Mouse (Mus musculus): ENCODE measurements at regions not wholly inside any gene's neighbourhood (a gene's known extent, or its start where the extent isn't known, plus 50 kb on each side); places are given as distances from the start of the nearest gene placed in this dataset.

DNA sequence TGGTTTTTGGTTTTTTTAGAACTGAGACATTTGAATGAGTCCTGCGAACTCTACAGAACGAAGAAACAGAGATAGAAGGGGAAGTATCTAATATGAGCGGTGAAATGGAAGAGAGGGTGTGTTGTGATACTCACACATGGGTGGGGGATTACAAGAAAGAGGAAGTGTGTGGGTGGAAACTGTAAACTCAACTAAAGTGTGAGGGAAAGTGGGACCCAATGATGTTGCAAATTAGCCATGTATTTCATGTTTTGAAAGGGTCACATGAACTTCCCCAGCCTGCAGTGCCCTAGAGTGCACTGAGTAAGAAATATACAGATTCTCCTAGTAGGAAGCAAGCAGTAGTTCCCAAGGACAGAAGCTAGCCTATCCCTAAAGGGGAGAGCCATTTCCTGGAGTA lies 524.3 kb upstream of the Cdh5 start:
- no peak overlapping the region for H3K4me3 ChIP-seq (ENCODE audit: low read depth, low read length)
- no peaks in the 10 kb centered on the region for H3K27me3 ChIP-seq (ENCODE audit: control insufficient read depth, insufficient read depth, low read length)
- no peak for ATAC-seq (ENCODE audit: insufficient read depth, low read depth)
- 66% methylated on average over 3 of the region's 3 CpGs for WGBS
- H3K4me2 ChIP-seq (ENCODE audit: low read depth, low read length), result no peak overlapping the region
- no peaks in the 10 kb centered on the region for H3K4me1 ChIP-seq (ENCODE audit: control insufficient read depth, insufficient read depth)
- H3K9me3 ChIP-seq (replicated peaks; ENCODE audit: control insufficient read depth, low read length), result no peaks in the 10 kb centered on the region
- H3K9ac ChIP-seq (replicated peaks; ENCODE audit: low read depth, low read length), result no peak overlapping the region
- no peak for DNase-seq (ENCODE audit: low spot score)
- no peaks in the 10 kb centered on the region for H3K36me3 ChIP-seq (replicated peaks; ENCODE audit: control insufficient read depth, insufficient read depth, low read length)
- no peak overlapping the region for H3K27ac ChIP-seq (ENCODE audit: low read depth)
- TF ChIP-seq EP300 (IDR thresholded peaks at IDR 0.05; ENCODE audit: low read depth), result no peak
- no peak for TF ChIP-seq CTCF (IDR thresholded peaks at IDR 0.05; ENCODE audit: low read depth)

DNA sequence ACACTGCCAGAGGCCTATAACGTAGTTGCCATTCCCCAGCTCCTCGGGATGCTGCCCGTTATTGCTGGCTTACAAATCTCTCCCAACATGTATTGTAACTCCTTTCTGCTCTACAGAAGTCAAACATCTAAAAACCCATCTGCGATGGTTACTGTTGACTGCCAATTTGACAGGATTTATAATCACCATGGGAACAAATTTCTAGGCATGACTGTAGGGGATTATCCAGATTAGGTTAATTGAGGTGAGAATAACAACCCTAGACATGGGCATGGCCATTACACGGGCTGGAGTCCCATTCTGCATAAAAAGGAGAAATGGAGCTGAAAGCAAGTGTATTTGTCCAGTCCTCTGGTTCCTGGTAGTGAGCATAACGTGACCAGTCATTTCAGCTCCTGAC lies 523.4 kb upstream of the Cdh5 start:
- no peaks in the 10 kb centered on the region for H3K36me3 ChIP-seq (replicated peaks; ENCODE audit: control insufficient read depth, insufficient read depth, low read length)
- H3K4me2 ChIP-seq (ENCODE audit: low read depth, low read length), result no peak overlapping the region
- DNase-seq (ENCODE audit: low spot score) (no peak), ATAC-seq (ENCODE audit: insufficient read depth, low read depth) (no peak)
- no peak overlapping the region for H3K9ac ChIP-seq (replicated peaks; ENCODE audit: low read depth, low read length)
- no peaks in the 10 kb centered on the region for H3K27me3 ChIP-seq (ENCODE audit: control insufficient read depth, insufficient read depth, low read length)
- H3K27ac ChIP-seq (ENCODE audit: low read depth), result no peak overlapping the region
- no peaks in the 10 kb centered on the region for H3K4me1 ChIP-seq (ENCODE audit: control insufficient read depth, insufficient read depth)
- WGBS, result 80% methylated on average over 6 of the region's 6 CpGs
- no peak overlapping the region for H3K4me3 ChIP-seq (ENCODE audit: low read depth, low read length)
- H3K9me3 ChIP-seq (replicated peaks; ENCODE audit: control insufficient read depth, low read length), result no peaks in the 10 kb centered on the region
- TF ChIP-seq EP300 (IDR thresholded peaks at IDR 0.05; ENCODE audit: low read depth), result no peak
- no peak for TF ChIP-seq CTCF (IDR thresholded peaks at IDR 0.05; ENCODE audit: low read depth)

DNA sequence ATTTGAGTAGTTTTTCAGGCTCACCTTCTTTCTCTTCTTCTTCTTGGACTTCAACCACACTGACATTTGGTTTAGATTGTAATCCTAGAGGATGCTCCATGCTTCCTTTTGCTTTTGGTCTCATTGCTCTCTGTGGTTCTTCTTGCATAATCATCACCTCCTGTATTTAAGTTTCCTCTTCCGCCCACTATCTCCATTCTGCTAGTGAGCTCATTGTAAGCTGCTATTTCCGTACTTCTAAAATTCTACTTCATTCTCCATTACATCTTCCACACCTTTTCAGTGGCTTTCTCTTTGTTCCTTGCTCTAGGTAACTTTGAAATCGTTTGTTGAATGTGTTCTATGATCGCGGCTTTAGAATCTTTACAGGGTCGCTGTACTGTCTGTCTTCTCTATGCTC lies 493.1 kb upstream of the Cdh5 start:
- Histone ChIP-seq H3K4me2 (ENCODE audit: low read depth, low read length) (no peak overlapping the region), H3K4me3 (ENCODE audit: low read depth, low read length) (no peak overlapping the region), H3K36me3 (replicated peaks; ENCODE audit: control insufficient read depth, insufficient read depth, low read length) (no peaks in the 10 kb centered on the region), H3K9ac (replicated peaks; ENCODE audit: low read depth, low read length) (no peak overlapping the region), H3K27ac (ENCODE audit: low read depth) (no peak overlapping the region), H3K27me3 (ENCODE audit: control insufficient read depth, insufficient read depth, low read length) (no peaks in the 10 kb centered on the region), H3K9me3 (replicated peaks; ENCODE audit: control insufficient read depth, low read length) (no peaks in the 10 kb centered on the region), H3K4me1 (ENCODE audit: control insufficient read depth, insufficient read depth) (no peaks in the 10 kb centered on the region)
- no peak for ATAC-seq (ENCODE audit: insufficient read depth, low read depth)
- TF ChIP-seq CTCF (IDR thresholded peaks at IDR 0.05; ENCODE audit: low read depth), result no peak
- no peak for TF ChIP-seq EP300 (IDR thresholded peaks at IDR 0.05; ENCODE audit: low read depth)
- DNase-seq (ENCODE audit: low spot score), result no peak
- 79% methylated on average over 6 of the region's 6 CpGs for WGBS

DNA sequence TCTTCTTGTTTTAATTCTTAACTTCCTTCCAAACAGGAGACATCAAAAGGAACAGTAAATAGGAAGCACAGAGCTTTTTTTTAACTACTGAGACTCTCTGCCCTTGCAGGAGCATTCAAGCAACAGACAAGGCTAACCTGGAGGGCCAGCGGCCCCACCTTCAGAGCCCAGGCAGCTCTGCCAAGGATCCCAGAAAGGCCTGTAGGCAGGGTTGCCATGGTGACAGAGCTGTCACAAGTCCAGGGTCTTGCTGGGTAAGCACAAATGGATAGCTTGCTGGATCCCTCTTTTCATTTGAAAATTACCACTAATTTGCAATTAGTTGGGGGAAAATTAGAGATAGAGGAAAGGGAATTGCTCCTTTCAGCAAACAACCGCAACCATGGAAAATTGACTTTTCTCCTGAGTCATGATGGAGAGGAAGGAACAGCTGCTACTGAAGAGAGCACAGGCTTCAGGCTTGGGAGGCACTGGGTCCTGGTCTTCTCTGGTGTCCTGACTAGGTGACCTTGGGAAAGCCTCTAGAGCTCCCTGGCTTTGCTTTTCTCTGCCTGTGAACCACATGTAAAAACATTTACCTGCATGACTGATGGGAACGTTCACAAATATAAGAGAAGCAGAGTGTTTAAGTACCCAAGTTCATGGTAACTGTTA lies 477.5 kb upstream of the Cdh5 start:
- no peaks in the 10 kb centered on the region for H3K4me1 ChIP-seq (ENCODE audit: control insufficient read depth, insufficient read depth)
- TF ChIP-seq CTCF (IDR thresholded peaks at IDR 0.05; ENCODE audit: low read depth), result no peak
- no peak for TF ChIP-seq EP300 (IDR thresholded peaks at IDR 0.05; ENCODE audit: low read depth)
- ATAC-seq (ENCODE audit: insufficient read depth, low read depth) (no peak), DNase-seq (ENCODE audit: low spot score) (no peak)
- H3K36me3 ChIP-seq (replicated peaks; ENCODE audit: control insufficient read depth, insufficient read depth, low read length), result no peaks in the 10 kb centered on the region
- no peak overlapping the region for H3K4me2 ChIP-seq (ENCODE audit: low read depth, low read length)
- no peaks in the 10 kb centered on the region for H3K9me3 ChIP-seq (replicated peaks; ENCODE audit: control insufficient read depth, low read length)
- no peak overlapping the region for H3K9ac ChIP-seq (replicated peaks; ENCODE audit: low read depth, low read length)
- H3K27ac ChIP-seq (ENCODE audit: low read depth), result no peak overlapping the region
- H3K27me3 ChIP-seq (ENCODE audit: control insufficient read depth, insufficient read depth, low read length), result no peaks in the 10 kb centered on the region
- no peak overlapping the region for H3K4me3 ChIP-seq (ENCODE audit: low read depth, low read length)
- 61% methylated on average over 3 of the region's 3 CpGs for WGBS

DNA sequence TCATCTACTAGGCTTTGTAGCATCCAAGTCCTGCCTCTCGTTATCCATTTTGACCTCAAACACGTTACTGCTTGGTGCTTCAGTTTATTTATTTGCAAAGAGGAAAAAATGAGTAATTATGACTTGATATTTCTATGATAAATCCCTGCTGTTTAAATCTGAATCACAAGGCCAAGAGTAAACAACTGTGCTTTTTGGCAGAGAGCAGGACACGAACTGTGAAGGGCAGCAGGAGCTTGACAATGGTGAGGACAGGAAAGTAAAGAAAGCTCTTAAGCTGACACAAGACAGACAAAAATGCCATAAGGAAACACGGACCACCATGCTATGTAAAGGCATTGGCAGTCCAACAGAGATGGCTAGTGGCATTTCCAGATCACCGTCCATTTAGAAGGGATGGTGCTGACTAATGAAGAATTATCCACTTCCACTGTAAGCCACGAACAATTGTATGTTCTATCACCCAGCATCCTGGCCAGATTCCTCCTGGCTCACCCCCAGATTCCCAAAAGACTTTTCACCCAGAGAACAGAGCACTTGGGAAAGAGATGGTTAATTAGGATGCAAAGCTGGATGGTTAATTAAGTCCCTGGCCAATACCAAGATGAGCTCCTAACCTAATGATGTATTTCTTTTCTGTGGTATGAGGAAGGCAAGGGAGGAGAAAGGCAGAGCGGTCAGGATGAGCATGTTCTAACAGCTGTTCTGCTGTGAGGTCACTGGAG lies 476.1 kb upstream of the Cdh5 start:
- TF ChIP-seq EP300 (IDR thresholded peaks at IDR 0.05; ENCODE audit: low read depth), result no peak
- TF ChIP-seq CTCF (IDR thresholded peaks at IDR 0.05; ENCODE audit: low read depth), result no peak
- ATAC-seq (ENCODE audit: insufficient read depth, low read depth) (no peak), DNase-seq (ENCODE audit: low spot score) (no peak)
- Histone ChIP-seq H3K4me1 (ENCODE audit: control insufficient read depth, insufficient read depth) (no peaks in the 10 kb centered on the region), H3K9me3 (replicated peaks; ENCODE audit: control insufficient read depth, low read length) (no peaks in the 10 kb centered on the region), H3K27ac (ENCODE audit: low read depth) (no peak overlapping the region), H3K9ac (replicated peaks; ENCODE audit: low read depth, low read length) (no peak overlapping the region), H3K4me3 (ENCODE audit: low read depth, low read length) (no peak overlapping the region), H3K36me3 (replicated peaks; ENCODE audit: control insufficient read depth, insufficient read depth, low read length) (no peaks in the 10 kb centered on the region), H3K4me2 (ENCODE audit: low read depth, low read length) (no peak overlapping the region), H3K27me3 (ENCODE audit: control insufficient read depth, insufficient read depth, low read length) (no peaks in the 10 kb centered on the region)
- 64% methylated on average over 7 of the region's 7 CpGs for WGBS

DNA sequence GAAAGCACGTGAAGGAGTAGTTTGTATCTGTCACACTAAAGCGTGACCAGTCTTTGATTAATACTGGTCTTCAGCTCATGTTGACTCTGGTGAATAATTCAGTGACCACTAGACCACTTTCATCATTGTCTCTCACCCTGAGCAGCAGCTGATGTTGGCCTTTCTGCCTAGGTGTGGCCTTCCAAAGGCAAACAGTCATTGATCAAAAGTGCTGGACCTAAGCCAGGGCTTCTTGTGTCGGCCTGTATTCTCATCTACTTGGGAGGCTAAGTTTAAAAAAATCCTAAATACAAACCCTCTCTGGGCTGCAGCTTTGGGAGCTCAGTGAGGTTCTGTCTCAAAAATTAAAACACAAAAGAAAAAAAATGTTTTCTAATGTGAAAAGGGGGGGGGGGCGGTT lies 475.0 kb upstream of the Cdh5 start:
- H3K4me1 ChIP-seq (ENCODE audit: control insufficient read depth, insufficient read depth), result no peaks in the 10 kb centered on the region
- 61% methylated on average over 4 of the region's 4 CpGs for WGBS
- H3K36me3 ChIP-seq (replicated peaks; ENCODE audit: control insufficient read depth, insufficient read depth, low read length), result no peaks in the 10 kb centered on the region
- H3K9me3 ChIP-seq (replicated peaks; ENCODE audit: control insufficient read depth, low read length), result no peaks in the 10 kb centered on the region
- no peak for TF ChIP-seq EP300 (IDR thresholded peaks at IDR 0.05; ENCODE audit: low read depth)
- no peak for TF ChIP-seq CTCF (IDR thresholded peaks at IDR 0.05; ENCODE audit: low read depth)
- H3K9ac ChIP-seq (replicated peaks; ENCODE audit: low read depth, low read length), result no peak overlapping the region
- DNase-seq (ENCODE audit: low spot score) (no peak), ATAC-seq (ENCODE audit: insufficient read depth, low read depth) (no peak)
- H3K27ac ChIP-seq (ENCODE audit: low read depth), result no peak overlapping the region
- no peak overlapping the region for H3K4me3 ChIP-seq (ENCODE audit: low read depth, low read length)
- no peak overlapping the region for H3K4me2 ChIP-seq (ENCODE audit: low read depth, low read length)
- no peaks in the 10 kb centered on the region for H3K27me3 ChIP-seq (ENCODE audit: control insufficient read depth, insufficient read depth, low read length)
